Mouse (Mus musculus) spleen, adult 2 months (tissue): ENCODE data around the gene Cflar. TPM values are rescaled to one million over a fixed set of nuclear protein-coding genes. Genes with fewer than 3 reads are reported as not detected.

ENCODE experiments used
- DNase-seq, 2 experiments: peaks; one replicate each; pipeline versions ENCODE4 v3.0.0 to v3.0.0-alpha.2; 2012 to 2021; ENCODE audit warnings: low spot score in 2 of 2, low read depth in 1 of 2
- H3K27ac ChIP-seq: fragments of 200-500 bp; 2 replicates; pipeline ENCODE4 v1.5.1; 2012; ENCODE audit warnings: low read length, inconsistent platforms; ENCODE audit not compliant: insufficient read depth
- H3K27me3 ChIP-seq: fragments of 200-500 bp; 2 replicates; pipeline ENCODE4 v1.6.1; 2012; ENCODE audit warnings: mild to moderate bottlenecking, moderate library complexity, low read length, inconsistent platforms; ENCODE audit not compliant: control insufficient read depth, insufficient read depth
- H3K36me3 ChIP-seq: fragments of 200-500 bp; 2 replicates; pipeline ENCODE4 v1.6.1; 2012; ENCODE audit warnings: mild to moderate bottlenecking, low read length, inconsistent platforms; ENCODE audit not compliant: control insufficient read depth, insufficient read depth
- H3K4me1 ChIP-seq: fragments of 200-500 bp; 2 replicates; pipeline ENCODE4 v1.6.1; 2011; ENCODE audit warnings: inconsistent platforms; ENCODE audit not compliant: control insufficient read depth, insufficient read depth, insufficient read length
- H3K4me3 ChIP-seq: fragments of 200-500 bp; 2 replicates; pipeline ENCODE4 v1.5.1; 2011; ENCODE audit warnings: mild to moderate bottlenecking, inconsistent platforms; ENCODE audit not compliant: insufficient read depth, insufficient read length; ENCODE audit errors: extremely low read depth
- CTCF ChIP-seq: fragments of 200-500 bp; IDR thresholded peaks from 2 replicates; pipeline ENCODE4 v1.5.1; 2011; ENCODE audit warnings: mild to moderate bottlenecking, inconsistent platforms; ENCODE audit not compliant: insufficient read depth, insufficient read length, insufficient replicate concordance; ENCODE audit errors: extremely low read depth
- POLR2A ChIP-seq: fragments of 200-500 bp; IDR thresholded peaks from 2 replicates; pipeline ENCODE4 v1.6.1; 2011; ENCODE audit warnings: low read depth, low read length, inconsistent platforms
- WGBS: fragments of 180-500 bp; shearing (Covaris S2); methylation state at CpG from one replicate; pipeline ENCODE4 v1.1.7; 2018; 5-methylcytosine and 5-hydroxymethylcytosine counted together
- polyA plus RNA-seq: library from polyadenylated mRNA; depleted of rRNA; stranded (reverse); fragments of >200 nt; gene quantifications from 2 replicates; pipeline ENCODE4 v1.2.3, GENCODE M21; 2012

The Cflar gene
- polyA plus RNA-seq, 1 experiment, result 33.2 TPM

DNA sequence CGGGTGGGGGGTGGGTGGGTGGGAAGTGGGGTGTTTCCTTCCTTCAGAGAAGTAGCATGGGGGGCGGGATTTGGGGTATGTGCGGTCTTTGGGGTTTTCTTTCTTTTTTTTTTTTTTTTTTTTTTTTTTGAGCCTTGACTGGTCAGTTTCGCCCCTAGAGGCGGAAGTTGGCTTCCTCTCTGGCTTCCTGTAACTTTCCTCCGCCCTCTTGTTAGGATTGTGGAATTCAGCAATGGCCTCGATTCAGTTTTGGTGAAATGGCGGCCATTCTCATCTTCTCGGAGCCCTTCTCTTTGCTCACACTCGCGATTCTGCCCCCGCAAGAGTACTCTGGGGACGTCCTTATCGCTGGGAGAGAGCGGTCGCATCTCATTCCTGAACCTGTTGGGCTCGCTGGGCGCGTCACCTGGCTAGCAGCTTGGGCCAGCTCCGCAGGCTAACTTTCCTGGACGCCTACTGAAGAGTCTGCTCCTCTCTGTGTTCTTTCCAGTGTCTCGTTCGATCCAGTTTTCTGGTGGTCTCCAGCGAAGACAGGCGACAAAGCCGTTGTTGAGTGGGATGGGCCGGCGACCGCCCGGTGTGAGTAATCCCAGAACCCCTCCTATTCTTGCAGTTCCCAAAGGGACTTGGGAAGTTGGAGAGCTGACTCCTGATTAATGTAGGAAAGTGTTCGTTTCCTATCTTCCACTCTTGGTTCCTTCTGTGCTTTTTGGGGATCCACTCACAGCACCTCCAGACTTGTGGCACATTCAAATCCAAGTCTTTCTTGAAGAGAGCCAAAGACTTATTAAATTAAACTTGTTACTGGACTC, 2.0 kb downstream of the Cflar start:
- TF ChIP-seq CTCF (no peak), POLR2A (no peak)
- Histone ChIP-seq H3K27ac (peak overlapping the region; percentile 87), H3K4me3 (peak overlapping the region; percentile 53), H3K4me1 (peaks cover 9% of the 10 kb centered on the region; the same call in 1 of the 2 replicates), H3K36me3 (peaks cover 18% of the 10 kb centered on the region; the same call in 1 of the 2 replicates), H3K27me3 (no peaks in the 10 kb centered on the region)
- WGBS, result 6% methylated on average over 31 of the region's 31 CpGs
- peak in 1 of 2 experiments; percentile 28 for DNase-seq

DNA sequence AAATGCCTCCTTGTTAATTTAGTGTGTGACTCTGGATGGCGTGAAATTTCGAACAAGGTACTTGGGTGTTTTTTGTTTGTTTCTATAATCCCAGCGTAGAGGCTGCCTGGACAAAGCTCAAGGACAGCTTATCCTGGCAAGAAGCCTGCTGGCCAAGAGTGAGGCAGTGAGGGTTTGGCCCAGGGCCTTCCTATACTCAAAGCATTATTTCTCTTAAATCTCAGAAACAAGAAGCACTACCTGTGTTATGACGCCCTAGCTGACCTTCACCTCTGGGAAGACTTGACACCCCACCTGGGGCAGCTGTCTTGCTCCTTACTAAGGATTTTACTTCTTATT, 2.6 kb downstream of the Cflar start:
- no peak for TF ChIP-seq CTCF
- TF ChIP-seq POLR2A, result no peak
- Histone ChIP-seq H3K4me1 (peaks cover 9% of the 10 kb centered on the region; the same call in 1 of the 2 replicates), H3K4me3 (peak overlapping the region; percentile 53), H3K27ac (peak overlapping the region; percentile 87), H3K36me3 (peaks cover 18% of the 10 kb centered on the region; the same call in 1 of the 2 replicates), H3K27me3 (no peaks in the 10 kb centered on the region)
- WGBS, result 41% methylated on average over 4 of the region's 4 CpGs
- no peak for DNase-seq

DNA sequence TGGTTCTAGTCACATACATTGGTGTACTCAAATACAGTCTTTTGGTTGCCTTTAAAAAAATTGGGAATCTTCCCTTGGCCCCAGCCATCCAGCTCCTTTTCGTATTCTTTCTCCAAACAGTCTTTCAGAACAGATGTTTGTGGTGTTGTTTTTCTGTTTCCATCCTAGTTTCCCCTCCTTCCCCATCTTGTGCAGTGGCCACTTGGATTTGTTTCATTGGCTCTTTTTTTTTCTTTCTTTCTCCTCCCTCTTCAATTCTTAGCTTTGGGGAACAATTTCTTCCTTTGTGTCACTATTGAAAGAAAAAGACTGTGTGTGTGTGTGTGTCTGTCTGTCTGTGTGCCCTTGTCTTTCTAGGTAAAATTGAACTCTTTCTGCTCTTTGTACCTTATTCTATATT, 3.1 kb downstream of the Cflar start:
- peaks cover 13% of the 10 kb centered on the region; the same call in 1 of the 2 replicates for H3K4me1 ChIP-seq
- peak overlapping the region; percentile 87 for H3K27ac ChIP-seq
- H3K27me3 ChIP-seq, result no peaks in the 10 kb centered on the region
- H3K36me3 ChIP-seq, result peaks cover 21% of the 10 kb centered on the region; the same call in 1 of the 2 replicates
- 34% methylated on average over 1 of the region's 1 CpGs for WGBS
- no peak for DNase-seq
- TF ChIP-seq POLR2A, result no peak
- TF ChIP-seq CTCF, result no peak
- H3K4me3 ChIP-seq, result peak overlapping the region; percentile 53

DNA sequence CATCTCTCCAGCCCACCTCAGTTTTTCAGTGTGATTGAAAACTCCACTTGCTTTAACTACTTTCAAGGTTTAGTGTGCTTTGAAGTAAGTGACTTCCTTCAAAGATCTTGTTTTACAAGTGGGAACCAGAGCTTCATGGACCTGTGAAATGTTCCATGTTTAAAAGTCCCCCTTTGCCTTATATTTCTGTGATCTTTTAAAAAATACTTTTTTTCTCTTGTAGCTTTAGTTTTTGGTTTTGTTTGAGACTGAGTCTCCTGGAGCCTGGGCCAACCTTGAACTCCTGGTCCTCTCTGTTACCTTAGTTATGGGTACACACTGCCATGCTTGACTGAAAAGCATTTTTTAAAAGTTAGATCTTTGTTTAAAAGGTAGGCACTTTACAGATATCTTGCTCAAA, 4.2 kb downstream of the Cflar start:
- DNase-seq, result no peak
- no peak overlapping the region for H3K4me3 ChIP-seq
- H3K27me3 ChIP-seq, result no peaks in the 10 kb centered on the region
- peaks cover 21% of the 10 kb centered on the region; the same call in 1 of the 2 replicates for H3K36me3 ChIP-seq
- no peak for TF ChIP-seq POLR2A
- no peak for TF ChIP-seq CTCF
- H3K4me1 ChIP-seq, result peaks cover 22% of the 10 kb centered on the region; the same call in 1 of the 2 replicates
- peak overlapping the region; percentile 92; the same call in 1 of the 2 replicates for H3K27ac ChIP-seq

DNA sequence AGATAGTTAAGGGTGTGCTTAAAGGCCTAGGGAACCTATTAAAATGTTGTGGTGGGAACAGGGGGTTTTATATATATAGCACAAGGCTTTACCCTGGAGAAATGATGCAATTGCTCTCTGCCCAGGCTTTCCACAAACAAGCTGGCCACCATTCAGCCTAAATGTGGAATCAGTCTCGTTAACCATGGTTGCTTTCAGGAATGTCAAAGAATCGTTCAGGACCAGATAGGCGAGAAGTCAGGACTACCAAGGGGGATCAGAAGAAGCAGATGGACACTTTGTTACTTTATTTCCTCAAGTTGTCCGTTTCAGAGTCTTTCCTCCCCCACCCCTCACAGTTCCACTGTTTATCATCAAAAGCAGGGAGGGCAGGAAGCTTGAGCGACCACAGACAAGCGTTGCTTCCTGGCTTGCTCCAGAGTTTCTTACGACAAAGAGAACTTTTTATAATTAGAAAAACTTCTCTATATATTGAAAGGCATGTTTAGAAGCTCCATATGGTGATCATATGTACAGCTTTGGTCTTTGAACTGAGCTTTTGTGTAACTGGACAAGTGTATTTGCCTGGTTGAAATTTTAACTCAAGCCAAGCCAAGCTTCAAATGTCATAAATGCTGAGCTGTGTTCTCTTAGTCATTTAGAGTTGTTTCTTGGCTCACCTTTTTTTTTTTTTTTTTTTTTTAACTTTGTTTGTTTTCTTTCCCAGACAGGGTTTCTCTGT, 5.0 kb downstream of the Cflar start:
- WGBS, result 7% methylated on average over 7 of the region's 7 CpGs
- Histone ChIP-seq H3K36me3 (peaks cover 21% of the 10 kb centered on the region; the same call in 1 of the 2 replicates), H3K4me1 (peaks cover 24% of the 10 kb centered on the region; the same call in 1 of the 2 replicates), H3K27ac (peak overlapping the region; percentile 92), H3K4me3 (0 out of 2 replicates have a peak overlapping the region, but pooled peaks have one; percentile 14), H3K27me3 (no peaks in the 10 kb centered on the region)
- no peak for DNase-seq
- TF ChIP-seq POLR2A (no peak), CTCF (no peak)

DNA sequence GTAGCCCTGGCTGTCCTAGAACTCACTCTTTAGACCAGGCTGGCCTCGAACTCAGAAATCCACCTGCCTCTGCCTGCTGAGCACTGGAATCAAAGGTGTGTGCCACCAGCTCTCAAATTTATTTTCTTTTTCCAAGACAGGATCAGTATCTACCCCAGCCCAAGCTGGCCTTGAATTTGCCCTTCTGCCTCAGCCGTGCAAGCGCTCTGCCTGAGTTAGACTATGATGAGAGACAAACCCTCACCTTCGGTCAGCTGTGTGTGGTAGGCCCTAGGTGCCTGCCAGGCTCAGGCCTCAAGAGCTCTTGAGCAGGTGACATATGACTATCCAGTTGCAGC, 5.5 kb downstream of the Cflar start:
- no peak for DNase-seq
- H3K4me3 ChIP-seq, result no peak overlapping the region
- WGBS, result 82% methylated on average over 4 of the region's 4 CpGs
- H3K4me1 ChIP-seq, result peaks cover 30% of the 10 kb centered on the region; the same call in 1 of the 2 replicates
- peak overlapping the region; percentile 70 for H3K27ac ChIP-seq
- TF ChIP-seq CTCF (no peak), POLR2A (no peak)
- H3K36me3 ChIP-seq, result peaks cover 21% of the 10 kb centered on the region; the same call in 1 of the 2 replicates
- no peaks in the 10 kb centered on the region for H3K27me3 ChIP-seq
